Mouse (Mus musculus): ENCODE measurements around the gene Atg16l1.

DNA sequence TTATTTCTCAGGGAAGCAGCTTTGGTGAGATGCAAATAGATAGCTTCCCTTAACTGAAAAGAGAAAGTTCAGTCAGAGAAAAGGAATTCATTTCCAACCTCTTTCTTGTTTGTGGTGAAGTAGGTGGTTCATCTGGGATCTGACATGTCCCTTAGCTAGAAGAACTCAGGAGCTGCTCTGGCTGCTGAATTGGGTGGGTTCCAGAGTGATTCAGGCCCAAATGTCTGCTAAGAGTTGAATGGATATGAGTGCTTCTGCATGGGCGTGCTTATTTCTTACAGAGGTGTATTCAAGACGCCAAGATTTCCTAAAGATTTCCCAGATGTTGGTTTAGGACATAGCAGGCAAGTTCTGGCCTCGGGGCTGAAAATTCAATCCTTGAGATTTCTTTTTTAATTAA, 21.5 kb upstream of the Atg16l1 start:
- TF ChIP-seq POLR2A (IDR thresholded peaks at IDR 0.05; ENCODE audit: low read depth, low read length) (no peak), CTCF (IDR thresholded peaks at IDR 0.05; ENCODE audit: extremely low read depth, insufficient read depth, insufficient read length, insufficient replicate concordance) (no peak)
